Mouse (Mus musculus) olfactory bulb, adult 2 months (tissue): Measurements from ENCODE around the gene Olig3.

Experiments
- CTCF ChIP-seq: fragments of 200-500 bp; IDR thresholded peaks from 2 replicates; pipeline ENCODE4 v1.5.1; 2012; ENCODE audit warnings: low read depth, mild to moderate bottlenecking, low read length, moderate library complexity; ENCODE audit not compliant: insufficient read depth
- POLR2A ChIP-seq: fragments of 200-500 bp; IDR thresholded peaks from 2 replicates; pipeline ENCODE4 v1.6.1; 2012; ENCODE audit warnings: mild to moderate bottlenecking, low read depth, low read length, moderate library complexity; ENCODE audit not compliant: insufficient read depth

GRCm38 (mm10) chr10:19407168-19407567 is 50.8 kb downstream of the Olig3 start:
- TF ChIP-seq POLR2A (no peak), CTCF (no peak)
